Mouse (Mus musculus) skeletal muscle tissue, adult 2 months (tissue): ENCODE measurements at regions not wholly inside any gene's neighbourhood (a gene's known extent, or its start where the extent isn't known, plus 50 kb on each side); places are given as distances from the start of the nearest gene placed in this dataset.
A peak's percentile ranks its signal among the peaks of the same experiment; 100 is the strongest.

Experiments used
- DNase-seq: peaks from one replicate; pipeline ENCODE4 v3.0.0-alpha.2; 2012; ENCODE audit warnings: low read depth, low spot score

DNA sequence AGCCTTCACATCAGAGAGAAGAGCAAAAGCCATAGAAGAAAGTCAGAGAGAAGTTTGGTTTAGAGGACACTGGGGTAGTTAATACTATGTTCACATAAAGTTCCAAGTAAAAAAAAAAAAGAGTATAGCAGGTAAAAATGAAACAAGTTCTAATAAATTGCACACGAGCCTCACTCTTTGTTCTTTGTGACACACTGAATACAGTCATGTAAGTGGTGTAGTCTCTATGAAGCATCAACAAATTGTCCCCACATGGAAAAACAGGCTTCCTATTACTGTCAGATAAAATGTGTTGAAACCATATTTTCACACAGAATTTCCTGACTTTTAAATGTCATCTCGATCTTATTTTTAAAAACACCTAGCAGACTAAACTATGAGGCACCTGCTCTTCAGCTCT, 1057.2 kb downstream of the Gsdmc2 start:
- DNase-seq: no peak

DNA sequence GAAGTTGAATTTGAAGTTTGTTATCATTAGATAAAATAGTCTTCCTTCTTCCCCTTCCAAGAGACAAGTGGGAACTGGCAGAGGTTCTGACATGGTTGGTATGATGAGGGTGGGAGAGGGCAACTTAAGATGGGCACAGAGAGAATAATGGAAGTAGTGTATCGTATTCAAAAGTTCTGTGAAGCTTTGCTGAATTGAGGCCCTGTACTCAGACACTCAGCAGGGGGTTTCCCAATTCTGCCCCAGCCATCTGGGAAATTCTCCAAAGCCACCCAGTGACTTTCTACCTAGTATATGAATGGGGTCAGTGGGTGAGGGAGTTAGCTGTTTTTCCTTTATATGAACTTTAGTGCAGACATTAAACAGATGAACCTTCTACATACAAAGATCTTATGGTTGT, 1058.7 kb downstream of the Gsdmc2 start:
- no peak for DNase-seq

DNA sequence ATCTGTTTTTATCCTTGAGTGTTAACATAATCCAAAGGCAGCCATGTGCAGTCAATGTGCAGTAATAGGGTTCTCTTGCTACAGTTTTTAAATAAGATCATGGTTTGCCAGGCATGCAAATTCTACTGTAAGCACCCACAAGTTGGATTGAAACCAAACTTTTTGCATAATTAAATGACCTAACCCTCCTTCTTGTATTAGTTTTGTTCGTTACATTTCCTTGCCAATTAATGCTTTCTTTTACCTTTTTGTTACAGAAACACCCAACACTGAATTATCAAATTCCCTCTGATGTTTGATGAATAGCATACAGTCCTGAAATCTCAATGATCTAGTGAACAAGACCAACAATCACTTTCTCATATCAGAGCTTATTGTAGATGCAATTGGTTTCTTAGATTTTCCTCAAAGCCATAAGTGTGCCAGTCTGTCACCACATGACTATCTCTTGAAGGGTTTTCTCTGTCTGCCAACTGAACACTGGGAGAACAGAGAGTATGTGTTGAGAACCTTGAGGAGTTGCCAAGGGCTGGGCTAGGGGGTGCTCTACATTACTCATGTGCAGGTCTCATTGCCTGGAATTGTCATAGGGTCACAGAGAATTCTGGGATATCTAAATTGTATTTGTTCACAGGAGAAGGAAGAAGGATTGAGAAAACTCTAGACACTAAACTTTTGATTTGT, 1060.4 kb downstream of the Gsdmc2 start:
- no peak for DNase-seq

DNA sequence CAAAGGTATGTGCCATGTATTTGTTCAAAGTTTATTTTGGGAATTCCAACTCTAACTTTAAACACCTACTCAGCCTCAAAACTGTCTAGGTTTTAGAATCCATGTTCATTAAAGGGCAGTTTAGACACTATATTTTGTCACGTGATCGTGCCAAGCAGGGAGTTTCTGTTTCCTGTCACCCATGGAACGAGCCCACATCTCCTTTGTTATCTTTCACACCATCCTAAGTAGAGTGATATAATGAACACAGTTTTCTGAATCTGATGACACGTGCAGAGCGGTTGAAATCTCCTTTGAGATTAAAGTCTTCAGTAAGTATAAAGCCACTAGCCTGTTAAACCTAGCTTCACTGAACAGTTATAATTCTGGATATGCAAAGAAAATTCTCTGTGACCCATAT, 1066.1 kb downstream of the Gsdmc2 start:
- no peak for DNase-seq

DNA sequence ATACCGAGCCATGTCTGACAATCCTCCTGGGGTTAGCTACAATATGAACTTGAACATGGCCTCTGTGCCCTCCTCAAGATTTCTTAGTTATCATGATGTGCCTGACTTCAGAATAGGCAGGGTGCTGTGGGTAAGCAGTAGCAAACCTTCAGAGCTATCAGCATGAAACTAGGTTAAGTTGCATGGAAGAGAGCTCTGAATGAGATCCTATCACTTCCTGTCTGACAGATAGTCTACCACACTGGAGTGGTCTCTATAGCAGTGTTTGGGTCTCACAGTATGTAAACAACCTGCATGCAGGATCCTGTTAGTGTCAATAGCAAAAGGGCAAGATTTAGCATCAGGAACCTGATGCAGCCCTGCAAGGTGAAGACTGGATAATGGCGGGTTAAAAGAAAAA, 1092.3 kb downstream of the Gsdmc2 start:
- DNase-seq: no peak

DNA sequence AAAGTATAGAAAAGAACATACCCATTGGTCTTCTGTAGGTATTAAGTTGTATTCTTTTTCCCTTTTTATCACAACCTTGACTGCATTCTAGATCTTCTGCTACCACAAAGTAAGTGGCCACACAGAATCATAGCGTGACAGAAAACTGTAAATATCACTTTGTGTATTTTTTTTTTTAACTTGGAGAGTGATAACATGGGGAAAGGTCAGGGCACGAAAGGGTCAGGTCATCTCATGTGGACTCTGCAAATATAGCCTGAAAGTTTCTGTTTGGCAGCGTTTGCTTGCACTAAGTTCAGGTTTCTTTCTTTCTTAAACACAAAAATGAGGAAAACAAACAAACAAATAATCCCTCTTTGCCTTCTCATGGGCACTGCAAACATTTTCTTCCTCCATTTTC, 1101.1 kb downstream of the Gsdmc2 start:
- DNase-seq: no peak

DNA sequence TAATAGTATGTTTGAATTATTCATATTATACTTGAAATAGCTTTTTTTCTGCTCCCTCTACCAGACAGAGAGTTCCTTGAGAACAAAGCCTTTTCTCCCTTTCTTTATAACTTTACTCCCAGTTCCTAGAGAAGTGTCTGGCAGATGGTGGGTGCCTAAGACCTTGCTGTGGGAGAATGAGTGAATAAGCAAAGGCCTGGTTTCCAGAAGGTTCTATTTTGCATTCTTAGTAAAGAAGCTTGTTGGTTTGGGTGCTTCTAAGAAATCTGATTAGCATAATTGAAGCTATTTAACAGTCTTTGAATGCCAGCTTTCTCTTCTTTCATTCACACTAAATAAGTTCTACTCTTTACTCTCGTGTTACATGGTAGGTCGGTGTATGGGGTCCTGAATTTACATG, 1104.2 kb downstream of the Gsdmc2 start:
- DNase-seq: no peak

DNA sequence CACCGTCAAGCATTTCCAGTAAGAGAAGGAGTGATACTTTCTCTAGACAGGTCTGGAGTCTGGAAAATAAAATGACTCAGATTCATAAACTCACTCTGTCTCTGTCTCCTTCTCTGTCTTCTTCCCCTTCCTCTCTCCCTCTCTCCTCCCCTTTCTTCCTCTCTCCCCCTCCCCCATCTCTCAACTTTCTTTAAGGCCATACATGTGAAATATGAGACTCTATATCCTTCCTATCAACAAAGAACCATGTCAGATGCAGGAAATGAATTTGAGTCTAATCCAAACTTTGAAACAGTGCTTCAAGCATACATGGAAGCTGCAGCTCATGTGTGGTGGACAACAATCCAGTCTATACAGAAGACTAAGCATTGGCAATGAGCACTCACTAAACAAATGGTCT, 1109.6 kb downstream of the Gsdmc2 start:
- no peak for DNase-seq

DNA sequence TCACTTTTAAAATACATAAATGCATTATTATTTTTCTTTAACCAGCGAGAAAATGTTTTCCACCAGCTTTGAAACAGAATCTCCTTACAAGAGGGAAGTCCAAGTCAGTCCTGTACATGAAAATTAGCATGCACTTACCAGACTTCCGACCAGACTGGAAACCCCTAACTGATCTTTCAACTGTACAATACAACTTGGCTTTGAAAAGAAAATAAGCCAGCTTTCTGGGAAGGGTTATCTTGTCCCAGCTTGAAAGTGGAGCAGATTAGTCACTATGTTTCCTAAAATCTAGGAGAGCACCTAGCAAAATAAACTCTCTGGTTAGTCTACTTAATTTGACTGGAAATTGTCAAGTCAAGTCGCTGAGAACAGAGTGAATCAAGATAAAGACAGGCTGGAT, 1110.1 kb downstream of the Gsdmc2 start:
- DNase-seq: no peak

DNA sequence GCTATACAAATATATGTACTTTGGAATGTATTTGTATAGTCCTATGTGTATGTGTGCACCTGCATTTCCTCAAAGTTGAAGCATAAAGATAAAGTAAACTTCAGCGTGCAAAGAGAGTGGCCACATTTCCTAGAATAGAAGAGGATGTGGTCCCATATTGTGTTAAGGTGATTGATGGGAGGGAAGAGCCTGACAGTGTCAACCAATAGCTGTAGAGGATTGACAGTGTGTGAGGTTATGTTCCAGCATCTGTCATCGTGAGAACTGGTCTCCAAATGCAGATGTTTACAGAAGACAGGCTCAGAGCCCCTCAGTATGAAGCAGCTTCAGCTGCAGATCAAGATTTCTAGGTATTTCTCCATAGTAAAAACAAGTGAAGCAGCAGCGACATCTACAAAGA, 1114.5 kb downstream of the Gsdmc2 start:
- DNase-seq: no peak

DNA sequence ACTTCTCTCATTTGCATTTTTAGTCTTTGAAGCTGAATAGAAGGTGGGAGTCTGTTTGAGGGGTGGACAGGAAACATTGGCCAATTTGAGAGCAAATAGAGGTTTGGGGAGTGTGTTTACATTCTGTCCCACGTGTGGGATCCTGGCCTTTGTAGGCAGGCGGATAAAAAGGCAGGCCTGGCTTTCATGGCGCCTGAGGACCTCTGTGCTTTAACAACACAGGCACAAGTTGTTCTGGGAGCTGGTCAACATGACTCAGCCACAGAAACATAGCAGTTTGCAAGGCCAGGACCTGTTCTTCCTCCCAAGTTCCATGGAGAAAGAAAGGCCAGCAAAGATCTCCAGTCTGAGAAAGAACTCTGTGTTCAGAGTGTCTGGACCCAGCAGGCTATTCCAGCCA, 1130.7 kb downstream of the Gsdmc2 start:
- DNase-seq: peak; percentile 26

DNA sequence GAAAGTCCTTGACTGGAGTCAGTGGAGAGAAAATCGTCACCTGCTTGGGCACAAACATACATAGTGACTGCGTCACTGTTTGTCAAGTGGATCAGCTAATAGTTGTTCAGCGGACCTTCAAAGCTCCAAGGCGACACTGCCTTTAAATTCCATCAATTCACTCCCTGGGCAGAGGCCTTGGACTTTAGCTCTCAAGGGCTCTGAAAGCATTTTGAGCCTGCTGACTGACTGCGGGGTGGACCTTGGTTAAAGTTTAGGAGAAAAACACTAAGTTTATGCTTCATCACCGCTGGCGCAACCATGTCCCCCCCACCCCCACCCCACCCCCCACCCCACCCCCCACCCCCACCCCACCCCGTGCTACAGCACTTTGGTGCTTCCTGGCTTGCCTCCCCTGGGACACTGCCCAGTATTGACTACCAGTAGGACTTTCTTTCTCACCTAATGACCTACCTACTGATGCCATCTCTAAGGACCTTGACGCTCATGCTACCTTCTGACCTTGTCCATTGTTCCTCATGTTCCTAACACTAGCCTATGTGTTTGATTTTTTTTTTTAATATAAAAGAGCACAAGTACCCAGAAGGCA, 1132.3 kb downstream of the Gsdmc2 start:
- no peak for DNase-seq

DNA sequence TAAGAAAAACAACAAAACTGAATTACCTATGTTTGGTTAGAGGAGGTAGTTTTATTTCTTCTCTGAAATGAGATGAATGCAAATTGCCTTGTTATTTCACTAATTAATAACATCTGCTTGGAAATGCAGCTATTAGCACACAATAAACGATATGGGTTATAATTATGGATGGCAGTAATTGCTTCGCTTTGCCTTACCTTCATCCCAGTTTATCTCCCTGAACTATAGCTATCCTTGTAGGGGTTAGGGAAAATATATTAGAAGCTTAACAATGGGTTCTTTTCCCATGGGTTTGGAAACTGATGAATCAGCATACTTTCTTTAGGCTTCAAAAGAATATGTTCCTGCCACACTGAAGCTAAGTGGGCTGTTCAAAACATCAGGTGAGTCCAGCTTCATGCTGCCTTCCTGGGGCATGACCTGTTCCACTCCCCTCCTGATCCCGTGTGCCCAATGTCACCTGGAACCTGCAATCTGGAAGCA, 1132.9 kb downstream of the Gsdmc2 start:
- DNase-seq: no peak

DNA sequence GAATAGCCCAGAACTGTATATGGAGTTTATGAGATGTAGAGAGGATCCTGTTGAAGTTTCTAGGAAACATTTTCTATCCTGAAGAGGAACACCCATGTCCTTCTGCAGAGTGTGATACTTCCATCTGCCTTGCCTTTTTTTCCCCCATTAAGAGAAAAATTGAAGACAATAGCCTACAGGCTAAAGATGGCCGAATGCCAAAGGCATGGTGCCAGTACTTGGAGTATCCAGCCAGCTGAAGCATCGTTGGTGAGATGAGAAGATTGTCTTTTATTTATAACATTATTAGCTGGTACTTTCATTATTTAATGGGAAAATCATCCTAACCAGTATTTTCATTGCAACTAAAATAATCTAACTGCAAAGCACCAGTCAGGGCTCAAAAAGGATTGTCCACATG, 1135.4 kb downstream of the Gsdmc2 start:
- DNase-seq: no peak

DNA sequence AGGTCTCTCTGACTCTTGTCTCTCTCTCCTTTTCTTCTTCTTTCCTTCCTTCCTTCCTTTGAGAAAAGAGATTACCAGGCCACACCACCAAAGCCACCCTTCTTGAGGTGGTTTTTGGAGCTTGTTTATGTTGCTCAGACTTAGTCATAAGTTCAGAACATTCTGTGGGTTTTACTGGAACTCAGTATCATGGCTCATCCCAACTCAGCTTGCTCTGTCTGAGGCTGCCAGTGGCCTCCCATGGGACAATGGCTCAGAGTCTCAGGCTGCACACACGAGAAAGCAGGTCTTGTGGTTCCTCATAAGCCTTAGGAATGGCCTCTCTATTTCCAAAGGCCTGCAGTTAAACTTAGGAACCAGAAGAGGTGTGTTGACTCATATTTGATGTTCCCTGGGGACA, 1146.4 kb downstream of the Gsdmc2 start:
- DNase-seq: peak; percentile 58

DNA sequence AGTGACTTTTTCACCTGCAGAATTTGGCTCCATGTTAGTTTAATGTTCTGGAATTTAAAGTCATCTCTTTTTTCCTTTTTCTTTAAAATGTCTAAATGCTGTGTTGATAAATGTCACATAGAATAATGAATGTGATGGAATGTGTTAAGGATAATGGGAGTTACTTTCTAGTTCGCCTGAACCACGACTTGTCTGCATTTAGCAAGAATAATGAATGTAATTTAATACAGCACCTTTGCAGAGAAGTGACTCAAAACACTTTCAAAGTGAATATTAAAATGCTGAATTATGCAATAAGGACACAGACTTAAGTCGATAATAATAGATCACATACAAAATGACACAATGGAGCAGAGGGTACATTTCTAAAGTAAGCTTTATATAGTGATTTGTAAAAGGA, 1150.2 kb downstream of the Gsdmc2 start:
- DNase-seq: no peak

DNA sequence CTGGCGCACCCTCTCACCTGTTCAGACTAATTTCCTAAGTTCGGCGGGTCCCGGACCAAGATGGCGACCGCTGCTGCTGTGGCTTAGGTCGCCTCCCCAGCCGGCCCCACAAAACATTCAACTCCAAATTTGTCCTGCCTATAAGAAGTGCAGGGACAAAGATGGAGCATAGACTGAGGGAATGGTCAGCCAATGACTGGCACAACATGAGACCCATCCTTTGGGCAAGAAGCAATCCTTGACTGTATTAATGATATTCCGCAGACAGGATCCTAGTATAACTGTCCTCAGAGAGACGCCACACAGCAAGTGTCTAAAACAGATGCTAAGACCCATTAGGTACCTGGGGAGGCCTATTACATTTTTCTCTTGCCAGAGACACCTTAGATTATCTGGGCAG, 1151.3 kb downstream of the Gsdmc2 start:
- DNase-seq: no peak

DNA sequence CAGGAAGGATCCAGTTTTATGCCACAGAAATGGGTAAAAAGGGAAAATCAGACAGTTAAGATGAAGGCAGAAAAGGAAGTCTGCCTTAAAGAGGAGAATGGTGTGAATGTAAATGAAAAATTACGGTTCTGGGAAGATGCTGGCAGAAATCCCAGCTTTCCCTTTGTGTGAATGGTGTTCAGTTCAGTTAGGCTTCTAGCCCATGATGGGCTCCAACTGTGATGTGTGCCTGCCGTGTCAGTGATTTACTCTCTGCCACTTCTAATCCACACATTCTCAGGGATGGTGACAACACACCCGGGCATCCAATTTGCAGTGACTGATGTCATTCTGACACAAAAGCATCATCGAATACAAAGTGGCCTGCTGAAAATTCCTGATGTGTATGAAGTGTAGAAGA, 1171.6 kb downstream of the Gsdmc2 start:
- DNase-seq: no peak

DNA sequence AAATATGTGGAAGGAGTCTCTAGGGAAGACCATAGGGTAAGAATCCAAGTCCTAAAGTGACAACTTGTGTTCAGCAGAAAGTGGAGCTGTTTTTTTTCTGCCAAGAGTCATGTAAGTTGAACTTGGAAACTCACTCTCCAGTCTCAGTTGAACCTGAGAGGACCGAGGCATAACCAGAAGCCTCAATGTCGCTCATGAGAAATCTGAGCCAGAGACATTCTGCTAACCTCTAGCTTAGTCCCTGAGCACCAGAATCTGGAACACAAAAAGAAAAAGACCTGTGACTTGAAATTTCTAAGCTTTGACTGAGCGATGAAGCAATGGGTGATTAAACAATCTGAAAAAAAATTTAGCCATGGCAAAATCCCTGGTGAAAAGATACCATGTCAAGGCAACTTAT, 1175.0 kb downstream of the Gsdmc2 start:
- DNase-seq: peak; percentile 84

DNA sequence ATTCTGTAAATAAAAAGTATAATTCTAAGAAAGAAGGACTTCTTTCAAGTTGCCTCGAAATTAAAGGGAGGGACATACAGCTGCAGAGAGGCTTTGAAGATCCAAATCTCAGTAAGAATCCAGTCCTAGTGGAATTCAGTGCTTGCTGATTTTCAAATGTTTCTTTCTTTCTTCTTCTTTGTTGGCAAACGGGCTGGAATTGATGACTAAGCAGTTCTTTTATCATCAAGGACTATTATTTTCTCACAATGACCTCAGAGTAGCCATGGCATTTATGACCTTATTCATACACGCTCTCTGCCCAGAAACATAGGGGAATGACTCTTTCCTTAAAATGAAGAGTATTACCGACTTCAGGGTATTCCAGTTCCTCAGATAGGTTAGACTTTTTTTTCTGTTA, 1185.9 kb downstream of the Gsdmc2 start:
- DNase-seq: no peak

DNA sequence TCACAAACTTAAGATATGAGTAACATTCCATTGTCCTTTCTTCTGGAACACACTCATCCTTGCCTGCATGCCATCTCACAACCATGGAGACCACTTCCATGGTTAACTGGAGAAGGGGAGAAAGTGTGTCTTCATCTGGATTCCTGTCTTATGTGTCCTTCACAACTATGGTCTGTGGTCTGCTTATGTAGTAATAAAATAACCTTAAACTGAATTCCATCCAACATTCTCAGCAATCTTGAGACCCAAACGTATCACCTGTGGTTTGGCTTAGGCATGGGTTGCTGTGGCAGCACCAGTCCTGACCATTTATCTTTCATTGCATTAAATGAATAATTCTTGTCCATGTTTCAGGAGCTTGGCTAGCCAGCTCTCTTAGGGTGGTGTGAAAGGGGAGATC, 1186.3 kb downstream of the Gsdmc2 start:
- no peak for DNase-seq

DNA sequence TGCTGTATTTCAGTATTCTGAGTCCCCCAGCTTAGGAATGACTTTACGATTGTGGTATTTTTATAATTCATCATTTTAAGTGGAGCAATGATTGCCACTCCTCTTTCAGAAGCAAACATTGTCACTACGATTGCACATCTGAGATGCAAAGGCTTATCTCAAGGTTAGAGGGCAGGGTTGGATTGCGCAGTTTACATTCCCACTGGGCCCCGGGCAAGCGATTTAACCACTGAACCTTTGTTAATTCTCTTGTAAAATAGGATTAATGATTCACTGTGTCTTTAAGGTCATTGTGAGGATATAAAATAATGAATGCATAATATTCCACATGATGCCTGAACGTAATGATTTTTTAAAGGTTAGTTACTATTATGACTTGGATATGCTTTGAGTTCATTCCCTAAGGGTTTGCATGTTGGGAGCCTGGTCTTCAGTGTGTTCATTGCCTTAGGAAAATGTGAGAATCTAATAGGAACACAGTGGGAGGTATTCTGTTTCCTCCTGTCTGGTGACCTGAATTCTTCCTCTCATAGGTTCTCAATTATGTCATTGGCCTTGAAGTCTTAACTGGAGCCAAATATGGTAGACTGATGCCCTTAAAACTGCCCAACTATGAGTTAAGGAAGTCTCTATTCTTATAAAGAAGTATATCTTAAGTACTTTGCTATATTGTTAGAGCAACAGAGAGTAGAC, 1198.4 kb downstream of the Gsdmc2 start:
- no peak for DNase-seq

DNA sequence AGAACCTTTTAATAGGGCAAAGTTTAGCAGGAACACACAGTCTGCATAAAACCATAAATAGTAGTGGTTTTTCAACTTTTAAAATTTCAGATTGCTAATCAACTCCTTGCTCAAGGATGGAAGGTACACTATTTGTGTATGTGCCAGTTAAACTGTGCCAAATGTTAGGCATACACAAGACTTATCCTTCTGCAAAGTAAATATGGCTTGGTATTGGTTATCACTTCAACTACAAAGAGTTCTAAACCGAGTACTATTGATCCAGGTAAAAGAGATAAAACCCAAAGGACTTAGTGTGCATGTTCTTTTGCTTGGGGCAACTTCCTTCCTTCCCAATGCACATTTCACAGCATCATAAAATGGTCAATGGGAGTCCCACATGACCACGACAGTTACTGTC, 1200.2 kb downstream of the Gsdmc2 start:
- no peak for DNase-seq
